Mouse (Mus musculus) ES-Bruce4 (cell line): ENCODE measurements around the gene Gm9803. TPM values are rescaled to one million over a fixed set of nuclear protein-coding genes. Genes with fewer than 3 reads are reported as not detected.
"Not testable (repeated sequence)": the region's sequence is repeated elsewhere in the genome, so short reads cannot be mapped to it uniquely, and the experiment has no call there.

Experiments
- H3K27ac ChIP-seq: 2 replicates; pipeline ENCODE4 v1.5.1; 2012; ENCODE audit warnings: low read length, inconsistent platforms; ENCODE audit not compliant: insufficient read depth
- H3K27me3 ChIP-seq: 2 replicates; pipeline ENCODE4 v1.6.1; 2012; ENCODE audit warnings: mild to moderate bottlenecking, low read length, inconsistent platforms; ENCODE audit not compliant: control insufficient read depth, poor library complexity, insufficient read depth, severe bottlenecking
- H3K36me3 ChIP-seq: 2 replicates; pipeline ENCODE4 v1.6.1; 2012; ENCODE audit warnings: inconsistent platforms, mild to moderate bottlenecking, low read length, moderate library complexity; ENCODE audit not compliant: control insufficient read depth, poor library complexity, insufficient read depth, severe bottlenecking
- H3K4me1 ChIP-seq: one replicate; pipeline ENCODE4 v1.8.1; 2011; ENCODE audit warnings: low read length; ENCODE audit not compliant: control insufficient read depth, insufficient read depth
- H3K4me3 ChIP-seq: 2 replicates; pipeline ENCODE4 v1.5.1; 2011; ENCODE audit warnings: low read depth, mild to moderate bottlenecking, low read length
- H3K9ac ChIP-seq: 2 replicates; pipeline ENCODE4 v1.6.1; 2012; ENCODE audit warnings: low read depth, mild to moderate bottlenecking, inconsistent platforms; ENCODE audit not compliant: poor library complexity, severe bottlenecking
- H3K9me3 ChIP-seq: replicated peaks from 2 replicates; pipeline ENCODE4 v1.6.1; 2012; ENCODE audit warnings: mild to moderate bottlenecking, low read length, inconsistent platforms; ENCODE audit not compliant: control insufficient read depth, poor library complexity, insufficient read depth, severe bottlenecking
- CTCF ChIP-seq: IDR thresholded peaks from one replicate; pipeline ENCODE4 v1.8.1; 2011; ENCODE audit warnings: low read depth, low read length
- EP300 ChIP-seq: IDR thresholded peaks from 2 replicates; pipeline ENCODE4 v1.6.1; 2011; ENCODE audit warnings: low read depth, low read length; ENCODE audit not compliant: insufficient read depth
- POLR2A ChIP-seq: IDR thresholded peaks from one replicate; pipeline ENCODE4 v1.8.1; 2011; ENCODE audit warnings: low read length; ENCODE audit not compliant: insufficient read depth
- polyA plus RNA-seq: library from polyadenylated mRNA; stranded (reverse); fragments of >200 nt; gene quantifications from 2 replicates; pipeline ENCODE4 v1.2.4, GENCODE M21; 2011; ENCODE audit warnings: low read depth; ENCODE audit not compliant: missing spikeins, insufficient read depth, insufficient read length

Gene Gm9803
- polyA plus RNA-seq, result 28.5 and 40.0 TPM in 2 replicates

DNA sequence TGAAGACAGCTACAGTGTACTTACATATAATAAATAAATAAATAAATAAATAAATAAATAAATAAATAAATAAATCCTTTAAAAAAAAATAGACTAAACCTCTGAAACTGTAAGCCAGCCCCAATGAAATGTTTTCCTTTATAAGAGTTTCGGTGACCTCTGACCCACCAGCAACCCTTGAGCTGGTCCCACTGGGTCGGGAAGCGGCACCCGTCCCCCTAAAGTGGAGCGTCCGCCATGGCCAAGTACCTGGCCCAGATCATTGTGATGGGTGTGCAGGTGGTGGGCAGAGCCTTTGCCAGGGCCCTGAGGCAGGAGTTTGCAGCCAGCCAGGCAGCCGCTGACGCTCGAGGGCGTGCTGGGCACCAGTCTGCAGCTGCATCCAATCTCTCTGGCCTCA is at the start of gene Gm9803:
Gm9803 (plus strand) TSS at position 154 of the 400 bp plus-strand sequence.
- H3K27me3 ChIP-seq, H3K9me3 ChIP-seq, H3K36me3 ChIP-seq, H3K9ac ChIP-seq, H3K4me1 ChIP-seq, H3K27ac ChIP-seq, H3K4me3 ChIP-seq: not testable (repeated sequence)

DNA sequence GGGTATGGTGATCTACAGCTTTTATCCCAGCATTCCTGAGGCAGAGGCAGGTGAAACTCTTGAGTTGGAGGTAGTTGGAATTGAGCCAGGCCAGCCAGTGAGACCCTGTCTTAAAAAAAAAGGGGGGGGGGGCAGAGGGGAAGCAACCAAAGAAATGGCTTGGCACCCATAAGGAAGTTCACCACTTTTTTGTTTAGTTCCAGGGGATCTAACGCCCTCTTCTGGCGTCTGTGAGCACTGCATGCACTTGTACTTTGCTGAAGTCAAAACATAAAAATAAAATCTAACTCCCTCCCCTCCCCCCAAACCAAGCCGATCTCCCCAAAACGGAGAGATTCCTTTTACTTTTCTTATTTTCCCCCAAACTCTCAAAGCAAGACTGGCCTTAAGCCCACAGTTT is 48.5 kb upstream of the Gm9803 start:
- peak overlapping the region; percentile 55 for H3K9ac ChIP-seq
- TF ChIP-seq POLR2A, result no peak
- TF ChIP-seq CTCF, result peak; percentile 37
- no peaks in the 10 kb centered on the region for H3K36me3 ChIP-seq
- no peaks in the 10 kb centered on the region for H3K27me3 ChIP-seq
- peak overlapping the region; percentile 77 for H3K27ac ChIP-seq
- H3K4me1 ChIP-seq, result peaks cover 6% of the 10 kb centered on the region
- no peak overlapping the region for H3K4me3 ChIP-seq
- no peaks in the 10 kb centered on the region for H3K9me3 ChIP-seq

DNA sequence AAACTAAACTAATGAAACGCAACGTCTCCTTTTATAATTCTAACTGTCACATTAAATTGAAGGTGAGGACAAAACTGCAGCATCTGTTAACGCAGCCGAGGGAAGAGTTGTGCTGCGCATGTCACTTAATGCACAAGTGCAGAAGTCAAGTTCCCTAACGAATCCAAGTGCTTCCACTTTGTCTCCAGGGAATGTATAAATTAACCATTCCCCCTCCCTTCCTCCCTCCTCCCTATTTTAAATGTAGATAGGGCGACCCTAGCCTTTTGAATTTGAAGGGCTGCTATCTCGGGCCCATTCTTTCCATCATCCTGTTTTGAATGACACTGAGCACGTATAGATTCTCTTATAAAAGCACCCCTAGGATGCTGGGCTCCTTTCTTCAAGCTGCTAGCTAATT is 46.4 kb upstream of the Gm9803 start:
- Histone ChIP-seq H3K4me1 (peaks cover 10% of the 10 kb centered on the region), H3K9ac (peak overlapping the region; percentile 100), H3K9me3 (no peaks in the 10 kb centered on the region), H3K27me3 (no peaks in the 10 kb centered on the region), H3K36me3 (no peaks in the 10 kb centered on the region), H3K4me3 (peak overlapping the region; percentile 90; the same call in 1 of the 2 replicates), H3K27ac (peak overlapping the region; percentile 96)
- no peak for TF ChIP-seq CTCF

DNA sequence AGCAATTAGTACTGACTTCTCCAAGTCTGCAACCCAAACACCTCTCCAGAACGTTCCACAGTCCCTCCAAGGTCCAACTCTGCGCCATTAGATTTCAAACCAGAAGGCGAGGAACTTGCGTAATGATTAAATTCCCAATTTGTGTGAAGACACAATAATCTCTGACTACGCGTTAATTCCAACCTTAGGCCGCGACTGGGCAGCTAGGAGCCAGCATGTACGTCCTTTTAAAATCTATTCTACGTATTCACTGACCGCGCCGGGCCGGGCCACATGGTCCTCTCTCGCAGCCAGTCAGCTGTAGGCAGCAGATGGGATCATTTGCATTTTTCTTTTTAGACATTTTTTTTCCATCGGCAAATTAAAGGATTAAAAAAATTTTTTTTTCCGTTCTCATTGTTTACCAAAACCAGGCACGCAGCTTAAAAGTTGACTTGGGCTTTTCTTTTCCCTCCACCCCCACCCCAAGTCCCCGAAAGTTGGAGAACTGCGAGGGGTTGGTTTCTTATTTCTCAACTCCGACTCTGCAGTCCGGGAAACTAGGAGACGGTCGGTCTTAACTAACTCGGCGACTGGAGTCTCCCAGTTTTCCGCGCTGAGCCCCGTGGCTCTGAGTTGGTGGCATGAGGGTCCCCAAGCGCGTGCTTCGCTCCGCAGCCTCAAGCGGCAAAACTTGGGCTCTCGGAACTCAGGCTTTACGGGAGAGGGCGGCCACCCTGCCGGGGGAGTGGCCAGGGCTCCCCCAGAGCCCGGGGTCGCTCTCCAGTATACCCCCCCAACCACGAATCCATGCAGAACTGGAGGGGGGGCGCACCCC is 45.8 kb upstream of the Gm9803 start:
- Histone ChIP-seq H3K4me1 (peaks cover 10% of the 10 kb centered on the region), H3K27me3 (no peaks in the 10 kb centered on the region), H3K27ac (peak overlapping the region; percentile 96), H3K9ac (peak overlapping the region; percentile 100), H3K4me3 (peak overlapping the region; percentile 90), H3K36me3 (no peaks in the 10 kb centered on the region), H3K9me3 (no peaks in the 10 kb centered on the region)
- TF ChIP-seq CTCF, result no peak
- peak; percentile 59 for TF ChIP-seq POLR2A
- no peak for TF ChIP-seq EP300

DNA sequence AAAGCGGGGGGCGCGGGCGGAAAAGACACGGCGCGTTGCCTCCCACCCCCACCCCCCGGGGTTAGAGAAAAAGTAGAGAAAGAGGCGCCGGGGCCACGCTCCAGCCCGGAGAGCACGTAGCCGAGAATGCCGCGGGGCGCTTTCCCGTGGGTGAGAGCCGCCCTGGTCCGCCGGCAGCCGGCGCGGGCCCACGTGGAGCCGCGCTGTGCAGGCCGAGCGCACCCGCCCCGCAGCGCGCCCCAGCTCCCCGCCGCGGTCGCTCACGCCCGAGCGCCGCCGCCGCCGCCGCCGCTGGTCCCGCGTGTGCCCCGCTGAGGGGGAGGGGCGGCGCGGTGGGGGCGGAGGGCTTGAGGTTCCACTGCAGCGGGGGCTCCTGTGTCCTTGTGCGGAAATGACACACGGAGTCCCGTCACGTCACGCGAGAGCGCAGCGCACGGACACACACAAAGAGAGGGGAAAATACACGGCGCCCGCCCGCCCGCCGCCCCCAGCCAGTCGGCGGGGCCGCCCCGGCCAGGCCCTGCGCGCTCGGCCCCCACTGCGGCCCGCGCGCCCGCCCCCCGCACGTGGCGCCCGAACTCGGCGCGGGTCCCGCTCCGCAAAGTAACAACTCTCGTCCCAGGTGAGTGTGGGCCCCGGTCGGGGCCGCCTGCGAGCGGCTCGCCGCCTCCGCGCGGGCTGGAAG is 45.0 kb upstream of the Gm9803 start, which contains the start of gene Bend3:
Bend3 (plus strand) TSS at position 81 of the 685 bp plus-strand sequence.
- Histone ChIP-seq H3K9ac (peak within 1 kb of the TSS; percentile 100), H3K27ac (peak within 1 kb of the TSS; percentile 96), H3K4me1 (peaks cover 7% of the 10 kb centered on the region), H3K36me3 (no peaks in the 10 kb centered on the region), H3K4me3 (peak within 1 kb of the TSS; percentile 90), H3K9me3 (no peaks in the 10 kb centered on the region), H3K27me3 (no peaks in the 10 kb centered on the region)
- TF ChIP-seq POLR2A (no peak), EP300 (no peak), CTCF (no peak)

DNA sequence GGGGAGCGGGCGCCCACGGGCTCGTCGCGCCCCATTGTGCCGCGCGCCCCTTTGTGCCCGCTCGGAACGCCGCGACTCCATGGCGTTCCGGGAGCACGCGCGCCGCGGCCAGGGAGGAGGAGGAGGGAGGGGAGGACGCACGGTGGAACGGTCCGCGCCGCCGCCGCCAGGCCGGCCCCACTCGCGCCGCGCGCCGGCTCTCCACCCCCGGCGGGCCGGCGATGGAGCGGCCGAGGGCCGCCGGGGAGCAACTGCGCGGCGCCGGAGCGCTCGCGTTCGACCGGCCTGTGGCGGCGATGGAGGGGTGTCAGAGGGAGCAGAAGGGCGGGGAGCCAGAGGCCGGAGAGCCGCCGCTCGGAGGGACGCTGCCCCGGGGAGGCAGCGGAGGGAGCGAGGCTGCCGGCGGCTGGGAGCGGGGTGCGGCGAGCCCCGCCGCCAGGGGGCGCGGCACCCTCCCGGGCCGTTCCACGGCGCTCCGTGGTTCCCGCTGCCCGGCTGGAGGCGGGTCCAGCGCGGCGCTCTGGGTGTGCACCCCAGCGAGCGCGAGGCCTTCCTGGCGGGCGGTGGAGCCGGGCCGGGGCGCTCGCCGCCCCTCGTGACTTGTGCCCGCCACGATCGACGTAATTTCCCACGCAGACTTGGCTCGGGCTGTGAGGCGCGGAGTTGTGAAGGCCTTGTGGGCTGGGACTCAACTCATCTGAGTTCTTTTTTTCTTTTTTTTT is 44.3 kb upstream of the Gm9803 start:
- H3K27me3 ChIP-seq, result no peaks in the 10 kb centered on the region
- H3K9me3 ChIP-seq, result no peaks in the 10 kb centered on the region
- H3K9ac ChIP-seq, result peak overlapping the region; percentile 100
- TF ChIP-seq POLR2A, result no peak
- peak; percentile 40 for TF ChIP-seq CTCF
- no peak for TF ChIP-seq EP300
- H3K4me1 ChIP-seq, result peaks cover 6% of the 10 kb centered on the region
- peak overlapping the region; percentile 72 for H3K27ac ChIP-seq
- H3K4me3 ChIP-seq, result peak overlapping the region; percentile 90
- H3K36me3 ChIP-seq, result no peaks in the 10 kb centered on the region
